Mouse (Mus musculus) large intestine, adult 2 months (tissue): ENCODE data around the gene Zfp869. TPM values are rescaled to one million over a fixed set of nuclear protein-coding genes. Genes with fewer than 3 reads are reported as not detected.
A peak's percentile ranks its signal among the peaks of the same experiment; 100 is the strongest.
"Not testable (repeated sequence)": the region's sequence is repeated elsewhere in the genome, so short reads cannot be mapped to it uniquely, and the experiment has no call there.

Experiments used
- DNase-seq: peaks from one replicate; pipeline ENCODE4 v3.0.0-alpha.2; 2012; ENCODE audit warnings: low read depth, low spot score
- WGBS: fragments of 180-500 bp; shearing (Covaris S2); methylation state at CpG from one replicate; pipeline ENCODE4 v1.1.7; 2018; 5-methylcytosine and 5-hydroxymethylcytosine counted together
- polyA plus RNA-seq: library from polyadenylated mRNA; depleted of rRNA; stranded (reverse); fragments of >200 nt; gene quantifications from 2 replicates; pipeline ENCODE4 v1.2.3, GENCODE M21; 2012; rRNA removed

Gene Zfp869
- polyA plus RNA-seq: 3.0 and 3.9 TPM in 2 replicates

DNA sequence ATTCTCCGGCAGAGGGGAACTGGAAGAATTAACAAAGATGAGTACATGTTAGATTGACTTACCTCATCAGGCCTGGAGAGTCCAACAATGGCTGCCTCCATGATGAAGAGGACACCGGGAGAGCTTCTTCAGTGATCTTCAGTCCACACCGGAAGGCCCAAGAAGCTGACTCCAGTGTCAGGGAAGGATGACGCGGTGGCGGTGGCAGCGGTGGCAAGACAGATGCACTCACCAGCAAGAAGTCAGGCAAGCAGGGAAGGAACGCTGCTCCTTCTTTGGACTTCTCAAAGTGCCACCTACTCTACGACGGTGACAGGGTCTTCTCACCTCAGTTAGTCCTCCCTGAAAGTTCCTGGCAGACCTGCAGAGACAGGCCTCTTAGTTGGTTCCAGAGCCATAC is at the start of gene Zfp869:
Gene Zfp869, minus strand, starts transcription at position 101 of the 400 bp plus-strand sequence.
- WGBS: 98% methylated on average over 10 of the region's 10 CpGs
- DNase-seq: not testable (repeated sequence)

- 79% methylated on average over 5 of the region's 5 CpGs for WGBS
- DNase-seq: no peak
Observed at GRCm38 (mm10) chr8:69758316-69758715, 47.8 kb upstream of the Zfp869 start.

- no peak for DNase-seq
- WGBS: 91% methylated on average over 2 of the region's 2 CpGs
Observed at GRCm38 (mm10) chr8:69752437-69752836, 41.9 kb upstream of the Zfp869 start.

GRCm38 (mm10) chr8:69749544-69750454 is 39.3 kb upstream of the Zfp869 start, which contains the start of gene Zfp963:
TSS of gene Zfp963 (minus strand) at chr8:69749970.
- DNase-seq: peak; percentile 81
- WGBS: 4% methylated on average over 48 of the region's 48 CpGs

DNA sequence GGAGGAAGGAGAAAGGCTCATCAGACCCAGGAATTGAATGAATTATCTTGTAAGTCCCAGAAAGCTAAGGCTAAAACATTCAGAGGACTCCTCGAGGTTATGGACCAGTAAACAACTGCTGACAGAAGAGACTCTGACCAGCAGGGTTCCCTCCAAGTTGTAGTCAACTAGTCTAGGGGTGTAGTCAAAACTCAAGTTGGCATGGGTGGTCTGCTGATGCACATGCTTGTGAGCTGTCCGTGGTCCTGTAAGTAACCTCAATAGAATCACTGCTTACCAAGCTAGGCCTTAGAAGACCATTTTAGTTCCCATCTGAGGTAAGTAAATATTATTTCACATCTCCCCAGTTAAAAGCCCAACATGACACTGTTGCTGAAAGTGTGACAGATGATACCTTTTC is 30.7 kb upstream of the Zfp869 start:
- WGBS: 67% methylated on average over 2 of the region's 2 CpGs
- no peak for DNase-seq

GRCm38 (mm10) chr8:69740763-69741162 is 30.2 kb upstream of the Zfp869 start:
- DNase-seq: no peak
- WGBS: 31% methylated on average over 6 of the region's 6 CpGs

DNA sequence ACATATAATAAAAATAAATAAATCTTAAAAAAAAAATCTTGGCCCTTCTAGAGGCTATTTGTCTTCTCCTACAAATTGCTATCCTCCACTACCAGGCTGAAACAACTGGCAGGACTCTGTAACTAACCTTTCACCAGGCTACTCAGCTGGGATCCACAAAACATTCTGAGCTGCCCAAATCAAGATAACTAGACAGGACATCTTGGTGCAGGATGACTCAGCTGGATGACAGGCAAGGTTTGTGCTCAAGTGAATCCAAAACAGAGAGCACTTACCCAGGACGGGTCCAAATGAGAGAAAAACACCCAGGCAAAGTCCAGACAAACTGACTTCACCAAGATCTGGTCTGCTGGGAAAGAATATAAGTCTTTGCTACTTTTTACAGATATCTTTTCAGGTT is 25.0 kb upstream of the Zfp869 start:
- DNase-seq: no peak
- WGBS: 74% methylated on average over 1 of the region's 1 CpGs

- no peak for DNase-seq
- 37% methylated on average over 5 of the region's 5 CpGs for WGBS
Observed at GRCm38 (mm10) chr8:69717232-69717580, 6.7 kb upstream of the Zfp869 start.

- under 1% methylated on average over 50 of the region's 52 CpGs for WGBS
- peak; percentile 99 for DNase-seq
Observed at GRCm38 (mm10) chr8:69716403-69717231, 6.1 kb upstream of the Zfp869 start.

DNA sequence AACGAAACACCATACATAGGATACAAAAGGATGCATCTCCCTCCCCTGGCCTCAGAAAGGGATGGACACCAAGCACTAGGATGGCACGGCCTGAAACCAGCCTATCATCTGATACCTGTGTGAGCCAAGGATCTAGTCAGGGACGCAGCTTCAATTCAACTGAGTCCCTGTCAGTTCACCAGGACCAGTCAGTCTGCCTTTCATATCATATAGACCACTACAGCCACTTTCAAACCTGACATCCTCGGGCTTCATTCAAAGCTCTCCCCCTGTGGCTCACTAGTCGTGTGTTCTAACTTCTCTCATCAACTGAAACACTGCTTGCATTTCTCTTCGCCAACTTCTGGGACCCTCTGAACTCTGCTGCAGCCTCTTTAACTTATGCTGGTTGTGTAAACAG is 4.8 kb upstream of the Zfp869 start:
- 77% methylated on average over 6 of the region's 6 CpGs for WGBS
- DNase-seq: no peak

GRCm38 (mm10) chr8:69713516-69713915 is 3.0 kb upstream of the Zfp869 start:
- 85% methylated on average over 8 of the region's 8 CpGs for WGBS
- DNase-seq: no peak

GRCm38 (mm10) chr8:69701810-69702209 is 8.7 kb downstream of the Zfp869 start:
- 78% methylated on average over 6 of the region's 6 CpGs for WGBS
- DNase-seq: no peak

DNA sequence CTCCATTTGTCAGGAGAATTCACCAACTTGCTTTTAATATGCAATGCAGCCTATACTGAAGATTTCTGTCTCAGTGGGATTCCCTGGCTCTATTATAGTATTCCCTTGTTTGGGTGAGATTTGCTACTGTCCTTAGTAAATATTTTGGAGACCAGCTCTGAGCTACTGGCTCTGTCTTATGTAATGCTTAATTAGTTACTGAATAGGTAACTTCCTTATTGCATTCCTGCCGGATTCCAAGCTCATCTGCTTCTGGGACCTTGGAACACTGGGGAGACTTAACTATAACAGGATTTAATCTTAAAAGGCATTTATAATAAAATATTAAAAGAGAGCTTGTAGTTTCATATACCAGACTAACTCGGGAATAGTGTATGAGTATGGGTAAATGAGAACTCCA is 45.5 kb downstream of the Zfp869 start:
- 48% methylated on average over 2 of the region's 2 CpGs for WGBS
- DNase-seq: not testable (repeated sequence)

GRCm38 (mm10) chr8:69661294-69661693 is 49.2 kb downstream of the Zfp869 start:
- DNase-seq: no peak

Other genes starting within 250 kb of the Zfp869 start
- not detected in 2 replicates for gene Gm7697, start 187.7 kb downstream of the Zfp869 start, polyA plus RNA-seq
- 4.8 and 5.2 TPM in 2 replicates for gene Zfp868, start 85.2 kb downstream of the Zfp869 start, polyA plus RNA-seq
- 0.38 and 0.43 TPM in 2 replicates for gene Zfp964, start 56.2 kb downstream of the Zfp869 start, polyA plus RNA-seq
- gene Zfp963, start 39.2 kb upstream of the Zfp869 start, polyA plus RNA-seq: 1.4 and 2.5 TPM in 2 replicates
- 1.2 TPM in 1 of 2 replicates, not detected in the other for gene Gm20422, start 64.2 kb upstream of the Zfp869 start, polyA plus RNA-seq
- gene Atp13a1, start 80.4 kb upstream of the Zfp869 start, polyA plus RNA-seq: 69.2 and 102 TPM in 2 replicates
- 6.0 and 8.5 TPM in 2 replicates for gene Zfp866, start 80.5 kb upstream of the Zfp869 start, polyA plus RNA-seq
- 31.3 and 46.0 TPM in 2 replicates for gene Gmip, start 98.0 kb upstream of the Zfp869 start, polyA plus RNA-seq
- gene Lpar2, start 111.7 kb upstream of the Zfp869 start, polyA plus RNA-seq: 1.1 and 2.0 TPM in 2 replicates
- gene Pbx4, start 121.8 kb upstream of the Zfp869 start, polyA plus RNA-seq: 3.3 and 6.5 TPM in 2 replicates
- 0.03 and 0.07 TPM in 2 replicates for gene Cilp2, start 177.0 kb upstream of the Zfp869 start, polyA plus RNA-seq
- gene Tssk6, start 191.5 kb upstream of the Zfp869 start, polyA plus RNA-seq: 0.64 and 0.66 TPM in 2 replicates
- 111 and 119 TPM in 2 replicates for gene Ndufa13, start 191.8 kb upstream of the Zfp869 start, polyA plus RNA-seq
- 1.1 and 1.8 TPM in 2 replicates for gene Yjefn3, start 192.0 kb upstream of the Zfp869 start, polyA plus RNA-seq